Mouse (Mus musculus) mouse trophoblast stem cell (cell line): ENCODE results near the gene Prkar2a.

Experiments
- in situ Hi-C, 2 experiments: fragments of 300-500 bp; cut with MseI, MboI; formaldehyde crosslinking; loops; 2 replicates in 1 of 2; 3 replicates in 1 of 2; pipeline ENCODE4 v1.15.1; 2025

Prkar2a gene

DNA sequence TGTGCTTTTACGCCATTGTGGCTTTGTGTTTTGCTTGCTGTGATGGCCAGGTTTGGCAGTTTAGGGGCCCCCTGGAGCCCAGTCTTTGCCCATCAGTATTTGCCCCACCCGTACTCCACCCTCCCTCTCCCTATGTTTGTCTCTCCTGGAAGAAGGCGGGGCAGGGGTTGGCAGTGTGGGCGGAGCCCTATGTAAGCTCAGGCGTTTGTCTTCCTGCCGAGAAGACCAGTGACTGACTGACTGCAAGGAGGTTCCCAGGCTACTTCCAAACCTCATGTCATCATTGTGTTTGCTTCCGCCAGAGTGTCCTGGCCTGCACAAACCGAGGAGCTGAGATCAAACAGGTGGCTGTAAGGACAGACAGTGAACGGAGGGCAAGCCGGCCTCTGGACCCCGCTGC lies 106.6 kb downstream of the Prkar2a start:
- in situ Hi-C loops, result no loop called here

DNA sequence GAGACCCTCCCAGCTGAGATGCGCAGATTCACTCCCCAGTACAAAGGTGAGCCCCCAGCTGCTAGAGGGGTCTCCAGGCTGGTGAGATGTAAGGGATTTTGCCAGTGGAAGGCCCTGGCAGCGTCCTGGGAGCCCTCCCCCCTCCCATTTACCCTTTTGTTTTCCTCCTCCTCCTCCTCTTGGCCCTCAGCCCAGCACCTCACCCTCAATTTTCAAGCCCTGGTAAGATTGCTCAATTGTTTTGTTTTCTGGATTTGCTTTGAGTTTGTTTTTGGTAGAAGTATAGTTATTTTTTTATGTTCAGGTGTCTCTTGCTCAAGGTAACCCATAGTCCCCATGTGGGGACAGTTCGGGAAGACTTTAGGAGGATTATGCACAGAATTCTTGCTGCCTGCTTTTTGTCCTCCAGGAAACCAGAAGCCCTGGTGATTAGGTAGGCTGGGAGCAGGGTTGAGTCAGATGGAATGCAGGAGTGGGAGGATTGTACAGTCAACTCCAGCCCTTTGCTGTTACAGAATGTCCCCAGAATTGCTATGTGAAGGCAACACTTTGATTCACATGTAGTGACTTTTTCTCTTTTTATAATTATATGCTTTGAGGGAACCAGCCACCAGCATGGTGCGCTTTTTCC lies 107.4 kb downstream of the Prkar2a start:
- in situ Hi-C loops, result no loop called here

DNA sequence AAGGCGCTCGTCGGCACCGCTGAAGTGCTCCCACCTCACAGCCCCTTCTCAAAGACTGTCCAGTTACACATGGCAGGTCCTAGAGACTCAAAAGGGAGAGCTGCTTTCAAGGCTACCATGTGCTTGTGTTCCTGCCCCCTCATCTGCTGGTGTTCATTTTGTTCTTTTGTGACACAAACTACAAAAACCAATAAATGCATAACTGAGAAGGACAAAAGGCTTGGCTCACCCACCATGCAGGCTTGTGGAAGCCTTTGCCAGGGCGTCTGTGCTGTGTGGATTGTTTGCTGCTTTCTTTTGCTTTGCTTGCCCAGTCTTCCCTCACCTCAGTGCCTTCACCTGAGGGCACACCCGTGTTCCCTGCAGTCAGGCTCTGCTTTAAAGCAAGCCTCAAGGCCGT lies 108.4 kb downstream of the Prkar2a start:
- in situ Hi-C loops, result no loop called here

- in situ Hi-C loops, result no loop called here
These were observed 109.5 kb downstream of the Prkar2a start for GRCm38 (mm10) chr9:108798508-108799075.

GRCm38 (mm10) chr9:108799564-108799963 lies 110.5 kb downstream of the Prkar2a start:
- in situ Hi-C loops, result no loop called here
